Mouse (Mus musculus) urinary bladder, postnatal 4 days (tissue): ENCODE measurements around the gene Ubr7.
A peak's percentile ranks its signal among the peaks of the same experiment; 100 is the strongest.

Source experiments
- DNase-seq, 2 experiments: peaks; one replicate each; pipeline ENCODE4 v3.0.0; 2021 to 2022; ENCODE audit warnings: low spot score in 2 of 2

Ubr7 gene

GRCm38 (mm10) chr12:102743036-102743588 lies 14.7 kb upstream of the Ubr7 start:
- no peak for DNase-seq

DNA sequence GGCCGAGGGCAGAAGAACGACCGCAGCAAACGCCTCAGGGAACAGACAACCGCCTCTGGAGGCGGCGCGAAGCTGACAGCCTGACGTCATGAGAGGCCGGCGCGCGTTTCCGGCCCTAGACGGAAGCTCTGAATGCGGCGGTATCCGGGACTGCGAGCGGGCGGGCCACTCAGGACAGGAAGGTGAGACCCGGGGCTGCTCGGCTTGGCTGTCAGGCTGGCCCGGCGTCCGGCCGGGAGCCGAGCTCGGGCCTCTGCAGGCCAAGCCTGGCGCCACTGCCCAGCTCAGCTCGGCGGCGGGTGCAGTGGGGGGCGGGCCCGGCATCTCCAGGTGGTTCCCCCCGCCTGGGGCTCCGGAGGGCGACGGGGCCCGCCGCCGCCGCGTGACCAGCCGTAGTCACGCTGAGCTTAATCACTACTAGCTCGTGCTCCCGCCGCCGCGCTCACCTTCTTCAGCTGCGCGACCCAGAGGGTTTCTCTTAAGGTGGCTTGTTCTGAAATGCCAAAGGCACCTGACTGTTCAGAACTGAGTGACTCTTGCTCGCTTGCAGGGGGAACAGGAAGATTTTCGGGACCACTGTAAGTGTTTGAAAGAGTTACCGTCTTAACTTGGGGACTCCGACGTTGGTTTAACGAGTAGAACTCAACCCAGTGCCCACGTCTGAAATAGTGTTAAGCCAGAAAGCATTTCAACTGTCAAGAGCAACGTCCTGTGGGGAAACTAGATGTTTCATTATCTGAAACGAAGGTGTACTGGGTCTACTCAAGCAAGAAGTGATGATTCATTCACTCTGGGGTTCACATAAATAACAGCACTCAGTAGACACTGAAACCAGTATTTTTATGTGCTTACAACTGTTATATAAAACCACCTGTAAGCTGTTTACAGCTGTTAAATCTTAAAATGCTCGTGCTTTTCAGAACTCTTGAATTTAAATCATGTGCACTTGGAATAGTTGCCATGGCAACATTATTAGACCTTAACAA lies 13.9 kb upstream of the Ubr7 start, which contains the start of the genes Moap1 and Tmem251:
TSS of gene Moap1 (minus strand) at position 73 of the 986 bp plus-strand sequence.
TSS of gene Tmem251 (plus strand) at position 174 of the 986 bp plus-strand sequence.
- peak; percentile 79 to 91 for DNase-seq

DNA sequence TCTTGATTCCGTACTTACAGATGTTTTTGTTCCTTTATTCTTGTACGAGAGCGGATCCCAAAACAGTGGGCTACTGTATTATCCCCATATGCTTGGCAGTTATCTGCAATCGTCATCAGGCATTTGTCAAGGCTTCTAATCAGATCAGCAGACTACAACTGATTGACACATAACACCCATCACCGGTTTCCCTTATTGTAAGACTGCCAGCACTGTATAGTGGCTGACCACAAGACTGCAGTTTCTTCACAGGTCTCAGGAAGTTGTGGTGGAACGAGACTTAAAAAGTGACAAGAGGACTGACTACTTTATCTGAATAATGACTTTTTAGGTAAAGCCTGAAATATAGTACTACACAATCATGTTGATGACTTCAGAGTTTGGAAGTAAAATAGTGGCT lies 12.9 kb upstream of the Ubr7 start:
- no peak for DNase-seq

- DNase-seq = no peak
These were observed 9.5 kb upstream of the Ubr7 start for GRCm38 (mm10) chr12:102748256-102748655.

- no peak for DNase-seq
These were observed 1.5 kb upstream of the Ubr7 start for GRCm38 (mm10) chr12:102756304-102756703.

DNA sequence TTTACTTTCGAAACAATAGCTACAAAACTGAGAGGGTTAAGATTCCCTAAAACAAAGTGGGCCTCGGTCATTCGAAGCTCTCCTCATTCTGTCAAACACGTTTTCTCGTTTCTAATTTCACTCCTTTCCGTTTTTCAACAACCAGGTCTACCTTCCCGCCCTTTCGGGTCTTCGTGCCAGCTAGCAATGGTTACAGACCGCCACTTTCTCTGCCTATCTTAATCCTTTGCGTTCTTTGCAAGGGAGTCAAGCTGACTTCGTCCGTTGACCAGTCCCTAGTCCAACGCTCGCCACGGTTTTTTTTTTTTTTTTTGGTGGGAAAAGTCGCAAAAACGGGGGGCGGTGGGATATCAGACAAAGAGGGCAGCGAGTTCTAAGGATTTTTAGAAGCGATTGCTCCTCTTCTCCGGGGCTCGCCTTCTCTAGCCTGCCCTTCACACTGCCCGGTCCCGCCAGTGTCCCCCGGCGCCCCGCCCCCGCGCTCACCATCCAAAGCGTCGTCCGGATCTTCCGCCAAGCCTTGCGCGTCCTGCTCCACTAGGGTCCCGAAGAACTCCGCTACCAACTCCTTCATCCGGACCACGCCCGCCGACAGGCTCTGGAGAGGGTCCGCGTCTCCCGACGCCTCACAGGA lies 595 bp upstream of the Ubr7 start:
- no peak for DNase-seq

DNA sequence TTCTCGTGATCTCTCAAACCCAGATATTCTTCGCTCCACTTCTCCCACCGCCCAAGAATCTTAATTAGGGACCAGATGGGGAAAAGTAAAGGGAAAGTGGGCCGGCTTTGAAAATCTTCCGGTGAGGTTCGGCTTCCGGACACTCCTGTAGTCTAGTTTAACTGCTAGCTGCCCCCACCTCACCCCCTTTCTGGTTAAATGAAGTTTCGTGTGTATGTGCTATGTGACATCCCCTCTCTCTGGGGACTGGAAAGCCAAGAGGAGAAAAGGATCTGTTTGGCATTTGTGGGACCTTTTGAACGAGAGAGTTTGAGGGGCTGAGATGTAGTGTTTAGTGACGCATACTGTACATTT lies 613 bp downstream of the Ubr7 start, which contains the start of gene Gm20604:
TSS of gene Gm20604 (minus strand) at position 270 of the 354 bp plus-strand sequence.
- DNase-seq = no peak

- DNase-seq = no peak
These were observed 1.2 kb downstream of the Ubr7 start for GRCm38 (mm10) chr12:102758936-102759335.

DNA sequence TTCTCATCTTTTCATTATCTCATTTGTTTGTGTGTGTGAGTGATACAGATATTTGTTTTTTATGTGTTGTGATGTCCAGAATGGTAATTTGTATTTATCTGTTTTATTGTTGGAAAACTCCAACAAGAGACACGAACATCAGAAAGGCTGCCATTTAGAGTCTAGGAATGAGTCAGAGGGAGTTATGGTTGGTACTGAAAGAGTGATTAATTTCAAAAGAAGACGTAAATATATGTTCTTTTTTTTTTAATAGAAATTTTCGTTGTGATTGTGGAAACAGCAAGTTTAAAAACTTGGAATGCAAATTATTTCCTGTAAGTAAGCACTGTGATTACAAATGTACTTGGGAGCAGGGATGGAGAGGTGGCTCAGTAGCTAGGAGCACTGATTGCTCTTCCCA lies 3.9 kb downstream of the Ubr7 start:
- DNase-seq = no peak

DNA sequence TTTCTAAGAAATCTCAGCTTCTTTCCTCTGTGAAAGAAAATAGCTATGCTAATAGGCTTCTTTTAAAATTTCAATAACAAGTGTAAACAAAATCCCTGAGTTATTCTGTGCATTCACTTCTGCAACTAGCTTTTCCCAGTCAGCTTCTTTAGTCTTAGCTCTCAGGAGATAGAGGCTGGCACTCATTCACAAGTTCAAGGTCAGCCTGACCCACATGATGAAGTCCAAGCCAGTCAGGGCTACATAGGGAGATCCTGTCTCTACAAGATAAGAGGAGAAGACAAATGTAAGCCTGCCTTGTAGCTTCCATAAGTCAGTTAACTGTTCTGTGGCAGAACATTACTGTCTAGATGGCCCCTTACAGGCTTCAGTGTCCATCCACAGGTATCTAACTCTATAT lies 5.9 kb downstream of the Ubr7 start:
- DNase-seq = no peak

- DNase-seq = no peak
These were observed 11.2 kb downstream of the Ubr7 start for GRCm38 (mm10) chr12:102769000-102769399.

DNA sequence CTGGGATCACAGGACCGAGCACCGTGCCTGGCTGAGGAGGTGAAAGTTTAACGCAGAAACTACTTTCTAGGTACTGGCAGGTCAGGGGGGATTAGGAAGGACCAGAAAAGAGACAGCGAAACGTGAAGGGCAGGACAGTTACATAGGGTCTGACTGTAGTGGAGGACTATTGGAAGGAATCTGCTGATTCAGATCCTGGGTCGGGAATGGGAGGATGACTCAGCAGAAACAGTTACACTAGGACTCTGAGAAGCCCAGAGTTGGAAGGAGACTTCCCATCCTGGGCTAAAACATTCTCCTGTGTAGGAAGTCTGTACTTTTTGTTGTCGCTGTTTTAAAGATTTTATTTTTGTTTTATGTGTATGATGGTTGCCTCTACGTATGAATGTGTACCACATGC lies 13.8 kb downstream of the Ubr7 start:
- DNase-seq = no peak

DNA sequence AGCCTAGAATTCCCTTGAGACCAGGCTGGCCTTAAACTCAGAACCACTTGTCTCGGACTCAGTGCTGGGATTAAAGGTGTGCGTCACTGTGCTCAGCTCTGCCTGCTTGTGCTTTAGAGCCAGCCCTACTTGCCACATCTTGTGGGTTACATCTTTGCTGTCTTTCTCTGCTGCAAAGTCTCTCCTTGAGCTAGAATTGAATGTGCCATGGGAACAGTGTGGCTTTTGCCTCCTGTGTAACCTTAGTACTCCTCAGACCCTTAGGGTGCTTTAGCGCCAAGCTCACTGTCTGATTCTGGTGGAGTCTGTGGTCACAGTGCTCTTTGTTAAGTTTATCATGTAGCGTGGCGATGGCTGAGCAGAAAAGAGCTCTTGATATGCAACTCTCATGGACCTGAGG lies 14.9 kb downstream of the Ubr7 start:
- DNase-seq = no peak

DNA sequence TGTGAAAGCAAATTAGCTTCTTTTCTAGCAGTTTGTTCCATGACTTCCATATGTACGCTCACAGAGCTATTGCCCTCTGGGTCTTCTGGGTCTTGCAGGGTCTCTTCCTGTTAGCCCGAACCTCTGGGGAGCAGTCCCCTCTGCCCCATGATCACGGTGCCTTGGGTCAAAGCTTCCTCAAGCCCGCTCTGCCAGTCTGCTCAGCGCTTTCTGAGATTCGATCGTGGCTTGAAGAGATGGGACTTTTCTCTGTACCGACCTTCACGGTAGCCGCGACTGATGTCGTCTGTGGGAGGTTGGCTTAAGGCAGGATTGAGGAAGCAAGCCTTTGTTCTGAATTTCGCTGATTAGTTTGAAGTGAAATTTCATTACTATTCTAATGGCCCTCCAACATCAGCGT lies 18.3 kb downstream of the Ubr7 start:
- no peak for DNase-seq

GRCm38 (mm10) chr12:102778151-102778550 lies 20.4 kb downstream of the Ubr7 start:
- no peak for DNase-seq

DNA sequence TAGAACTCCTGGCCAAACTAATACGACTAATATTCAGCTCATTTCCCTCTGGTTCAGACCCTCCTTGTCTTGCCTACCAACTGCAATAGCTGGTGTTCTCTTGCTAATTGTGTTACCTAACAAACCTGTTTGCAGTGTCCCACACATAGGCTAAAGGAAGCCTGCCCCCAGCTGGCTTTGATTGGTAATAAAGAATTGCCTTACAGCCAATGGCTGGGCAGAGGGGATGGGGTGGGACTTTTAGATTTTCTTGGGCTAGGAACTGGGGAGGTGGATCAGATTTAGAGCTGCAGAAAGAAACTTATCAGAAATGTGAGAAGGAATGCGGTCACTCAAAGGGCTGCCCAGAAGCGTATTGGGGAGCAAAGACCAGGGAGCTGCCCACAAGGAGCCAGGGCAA lies 21.7 kb downstream of the Ubr7 start:
- no peak for DNase-seq

GRCm38 (mm10) chr12:102782841-102783240 lies 25.1 kb downstream of the Ubr7 start:
- DNase-seq = no peak

DNA sequence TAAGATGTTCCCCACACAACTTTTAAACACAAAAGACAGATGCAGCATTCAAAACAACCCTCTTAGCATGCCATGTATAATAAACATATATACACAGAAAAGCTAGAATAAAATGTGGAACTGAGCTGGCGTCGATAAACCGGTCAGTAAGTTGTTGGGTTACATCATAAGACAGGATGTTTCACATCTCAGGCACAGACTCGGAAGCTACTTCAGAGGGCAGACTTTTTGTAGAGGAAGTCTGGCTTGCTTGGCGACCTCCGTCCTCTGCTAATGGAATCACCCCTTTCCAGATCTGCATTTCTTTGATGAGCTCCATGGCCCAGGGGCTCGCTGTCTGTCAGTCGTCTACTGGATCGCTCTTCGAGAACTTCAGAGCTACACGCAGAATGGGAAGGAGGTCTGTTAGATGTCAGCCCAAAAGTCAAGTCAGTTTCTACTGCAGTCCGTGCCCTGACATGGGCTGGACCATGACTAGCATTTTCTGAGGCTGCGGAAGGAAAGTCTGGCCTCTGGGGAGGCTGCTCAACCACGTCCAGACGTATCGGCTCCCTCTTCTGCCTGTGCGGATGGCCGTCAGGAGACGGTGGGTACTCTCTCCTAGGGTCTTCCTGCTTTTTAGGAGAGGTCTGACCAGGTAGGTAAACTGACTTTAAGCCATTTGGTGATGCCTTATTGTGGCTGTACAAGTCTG lies 27.3 kb downstream of the Ubr7 start:
- no peak for DNase-seq

- DNase-seq = no peak
These were observed 27.8 kb downstream of the Ubr7 start for GRCm38 (mm10) chr12:102785593-102785985.

DNA sequence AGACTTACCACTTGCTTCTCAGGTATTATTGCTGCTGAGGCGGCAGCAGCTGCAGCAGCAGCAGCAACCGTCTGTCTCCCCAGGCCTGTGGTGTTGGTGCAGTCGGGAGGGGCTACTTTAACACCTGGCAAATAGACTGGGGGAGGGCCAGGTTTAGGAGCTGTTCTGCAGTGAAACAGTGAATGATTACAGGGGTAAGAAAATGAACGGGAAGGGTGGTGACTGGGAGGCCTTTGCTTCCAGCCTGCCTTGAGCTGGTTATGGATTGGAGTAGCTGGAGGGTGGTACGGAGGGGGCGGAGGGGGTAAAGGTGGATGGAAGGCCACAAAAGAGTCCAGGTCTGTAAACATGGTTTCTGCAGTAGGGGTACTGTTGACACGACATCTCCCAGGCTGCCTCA lies 30.2 kb downstream of the Ubr7 start:
- DNase-seq = no peak

DNA sequence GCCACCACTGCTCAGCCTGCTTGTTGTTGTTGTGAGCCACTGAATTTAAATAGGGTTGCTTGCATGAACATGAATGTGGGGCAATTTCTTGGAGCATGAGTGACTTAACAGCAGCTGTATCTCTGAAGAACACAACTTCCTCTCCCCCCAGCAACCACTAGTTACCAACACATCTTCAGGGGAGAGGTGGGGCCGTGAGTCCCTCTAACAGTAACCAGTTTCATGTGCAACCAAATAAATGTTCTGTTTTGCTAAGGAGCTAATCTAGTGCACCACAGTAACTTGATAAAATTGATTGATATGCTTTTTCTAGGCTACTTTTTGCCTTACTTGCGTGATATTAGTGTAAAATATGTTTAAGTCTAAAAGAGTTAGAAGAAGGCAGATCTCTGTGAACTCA lies 41.8 kb downstream of the Ubr7 start:
- DNase-seq = no peak

- DNase-seq = no peak
These were observed 57.1 kb downstream of the Ubr7 start for GRCm38 (mm10) chr12:102814858-102815257.
